11 mouse cellular contexts compared by ENCODE assay signal in genomic region chr14:86062885-86063619, GRCm38 (mm10).
DNase-seq lines count a peak whose midpoint lies in the region; ATAC-seq and TF ChIP-seq lines count a peak whose summit lies in the region.
"Had no signal": no experiment of that assay in that cellular context is flagged by ENCODE, and none has a peak within 500 bp of the region (broad histone marks: within the 10 kb centered on the region; RNA-seq: fewer than 3 reads in every experiment).

No protein-coding gene starts in this region.

- no peaks in the 10 kb centered on the region for H3K4me1 ChIP-seq in intestine, postnatal 0 days (replicated peaks; ENCODE audit: control insufficient read depth, insufficient read depth, low read length)
- H3K4me1 ChIP-seq in intestine, embryonic 15.5 days (replicated peaks) = no peaks in the 10 kb centered on the region
- H3K4me1 ChIP-seq in forebrain, embryonic 16.5 days (replicated peaks; ENCODE audit: control insufficient read depth, insufficient read depth, low read length) = peaks cover 7% of the 10 kb centered on the region
- no peaks in the 10 kb centered on the region for H3K4me1 ChIP-seq in lung, postnatal 0 days (ENCODE audit: insufficient read depth, low read depth, low read length)
- H3K4me1 ChIP-seq: embryonic facial prominence, embryonic 15.5 days had no signal

- H3K27ac ChIP-seq in intestine, postnatal 0 days (ENCODE audit: low read depth, low read length) = no peak overlapping the region
- H3K27ac ChIP-seq in intestine, embryonic 15.5 days = no peak overlapping the region
- H3K27ac ChIP-seq in forebrain, embryonic 16.5 days (ENCODE audit: low read length) = peak overlapping the region; percentile 50
- no peak overlapping the region for H3K27ac ChIP-seq in lung, postnatal 0 days (ENCODE audit: low read length)
- H3K27ac ChIP-seq: embryonic facial prominence, embryonic 15.5 days had no signal

- TF ChIP-seq EP300 in lung, postnatal 0 days (IDR thresholded peaks at IDR 0.05) = no peak

- H3K9me3 ChIP-seq in intestine, postnatal 0 days (ENCODE audit: control insufficient read depth) = no peaks in the 10 kb centered on the region
- no peaks in the 10 kb centered on the region for H3K9me3 ChIP-seq in intestine, embryonic 15.5 days
- H3K9me3 ChIP-seq in forebrain, embryonic 16.5 days (ENCODE audit: control insufficient read depth, low read length) = no peaks in the 10 kb centered on the region
- H3K9me3 ChIP-seq in lung, postnatal 0 days (ENCODE audit: low read length) = no peaks in the 10 kb centered on the region
- H3K9me3 ChIP-seq: embryonic facial prominence, embryonic 15.5 days had no signal

- peak; percentile 42 for TF ChIP-seq CTCF in intestine, postnatal 0 days (IDR thresholded peaks at IDR 0.05; ENCODE audit: low read depth)
- peak; percentile 58 for TF ChIP-seq CTCF in lung, postnatal 0 days (IDR thresholded peaks at IDR 0.05)

- no peak for ATAC-seq in intestine, postnatal 0 days
- ATAC-seq in intestine, embryonic 15.5 days = no peak
- peak; percentile 82 for ATAC-seq in forebrain, embryonic 16.5 days
- ATAC-seq in lung, postnatal 0 days = no peak
- ATAC-seq in cerebellum, adult (ENCODE audit: insufficient number of reproducible peaks, low FRiP score, low TSS enrichment) = no peak

- no peak overlapping the region for H3K4me2 ChIP-seq in intestine, postnatal 0 days (replicated peaks; ENCODE audit: low read depth)
- no peak overlapping the region for H3K4me2 ChIP-seq in intestine, embryonic 15.5 days (replicated peaks)
- peak overlapping the region; percentile 40 for H3K4me2 ChIP-seq in forebrain, embryonic 16.5 days (ENCODE audit: low read length)
- no peak overlapping the region for H3K4me2 ChIP-seq in lung, postnatal 0 days (replicated peaks; ENCODE audit: low read depth, low read length)
- H3K4me2 ChIP-seq: embryonic facial prominence, embryonic 15.5 days; heart, embryonic 11.5 days had no signal

- DNase-seq in brain, embryonic 18.5 days (ENCODE audit: low read depth, low spot score) = peak; percentile 20
- peak; percentile 35 for DNase-seq in lung, postnatal 0 days (ENCODE audit: low spot score)
- DNase-seq in spleen, postnatal 14 days (ENCODE audit: low spot score in 2 of 2) = no peak
- DNase-seq in natural killer cell, adult 2 months (ENCODE audit: low spot score in 2 of 2) = no peak
- DNase-seq: thymus, postnatal 25 days had no signal

- no peak overlapping the region for H3K9ac ChIP-seq in intestine, postnatal 0 days (ENCODE audit: low read depth, low read length)
- no peak overlapping the region for H3K9ac ChIP-seq in intestine, embryonic 15.5 days
- no peak overlapping the region for H3K9ac ChIP-seq in forebrain, embryonic 16.5 days (replicated peaks; ENCODE audit: low read depth, low read length)
- H3K9ac ChIP-seq in lung, postnatal 0 days (replicated peaks; ENCODE audit: low read depth) = no peak overlapping the region
- H3K9ac ChIP-seq: embryonic facial prominence, embryonic 15.5 days had no signal

- WGBS in intestine, postnatal 0 days = 73% methylated on average over 11 of the region's 11 CpGs
- WGBS in intestine, embryonic 15.5 days = 72% methylated on average over 11 of the region's 11 CpGs
- 17% methylated on average over 11 of the region's 11 CpGs for WGBS in forebrain, embryonic 16.5 days
- WGBS in lung, postnatal 0 days = 73% methylated on average over 11 of the region's 11 CpGs

- H3K4me3 ChIP-seq in intestine, postnatal 0 days (ENCODE audit: low read depth, low read length) = no peak overlapping the region
- H3K4me3 ChIP-seq in intestine, embryonic 15.5 days (replicated peaks) = no peak overlapping the region
- peak overlapping the region; percentile 8; the same call in 1 of the 2 replicates for H3K4me3 ChIP-seq in forebrain, embryonic 16.5 days (replicated peaks; ENCODE audit: low read length)
- H3K4me3 ChIP-seq in lung, postnatal 0 days (ENCODE audit: low read depth, low read length) = no peak overlapping the region
- H3K4me3 ChIP-seq: embryonic facial prominence, embryonic 15.5 days had no signal

- no peaks in the 10 kb centered on the region for H3K36me3 ChIP-seq in intestine, postnatal 0 days (ENCODE audit: control insufficient read depth, insufficient read depth)
- no peaks in the 10 kb centered on the region for H3K36me3 ChIP-seq in intestine, embryonic 15.5 days
- no peaks in the 10 kb centered on the region for H3K36me3 ChIP-seq in forebrain, embryonic 16.5 days (ENCODE audit: control insufficient read depth, insufficient read depth)
- no peaks in the 10 kb centered on the region for H3K36me3 ChIP-seq in lung, postnatal 0 days (ENCODE audit: insufficient read depth, low read length)
- H3K36me3 ChIP-seq: embryonic facial prominence, embryonic 15.5 days had no signal

- H3K27me3 ChIP-seq in intestine, postnatal 0 days (replicated peaks; ENCODE audit: control insufficient read depth, insufficient read depth, low read length) = no peaks in the 10 kb centered on the region
- no peaks in the 10 kb centered on the region for H3K27me3 ChIP-seq in intestine, embryonic 15.5 days (replicated peaks)
- no peaks in the 10 kb centered on the region for H3K27me3 ChIP-seq in forebrain, embryonic 16.5 days (replicated peaks; ENCODE audit: control insufficient read depth, insufficient read depth, low read length)
- H3K27me3 ChIP-seq in lung, postnatal 0 days (replicated peaks; ENCODE audit: insufficient read depth, low read length) = no peaks in the 10 kb centered on the region
- H3K27me3 ChIP-seq: embryonic facial prominence, embryonic 15.5 days had no signal

Comparison
In these comparisons a context has a peak if more than half of its experiments do, and no peak if none do; other contexts are left out.
1. DNase-seq: peak in brain, embryonic 18.5 days (single experiment) and lung, postnatal 0 days (single experiment); none in spleen, postnatal 14 days (0 of 2) and natural killer cell, adult 2 months (0 of 2).